Mouse (Mus musculus): ENCODE data around the gene Srrm1.
"Not testable (repeated sequence)": the region's sequence is repeated elsewhere in the genome, so short reads cannot be mapped to it uniquely, and the experiment has no call there.

Gene Srrm1

GRCm38 (mm10) chr4:135354751-135355150 lies 1.6 kb upstream of the Srrm1 start:
- DNase-seq (ENCODE audit: extremely low spot score, low read depth, low spot score) = not testable (repeated sequence)

DNA sequence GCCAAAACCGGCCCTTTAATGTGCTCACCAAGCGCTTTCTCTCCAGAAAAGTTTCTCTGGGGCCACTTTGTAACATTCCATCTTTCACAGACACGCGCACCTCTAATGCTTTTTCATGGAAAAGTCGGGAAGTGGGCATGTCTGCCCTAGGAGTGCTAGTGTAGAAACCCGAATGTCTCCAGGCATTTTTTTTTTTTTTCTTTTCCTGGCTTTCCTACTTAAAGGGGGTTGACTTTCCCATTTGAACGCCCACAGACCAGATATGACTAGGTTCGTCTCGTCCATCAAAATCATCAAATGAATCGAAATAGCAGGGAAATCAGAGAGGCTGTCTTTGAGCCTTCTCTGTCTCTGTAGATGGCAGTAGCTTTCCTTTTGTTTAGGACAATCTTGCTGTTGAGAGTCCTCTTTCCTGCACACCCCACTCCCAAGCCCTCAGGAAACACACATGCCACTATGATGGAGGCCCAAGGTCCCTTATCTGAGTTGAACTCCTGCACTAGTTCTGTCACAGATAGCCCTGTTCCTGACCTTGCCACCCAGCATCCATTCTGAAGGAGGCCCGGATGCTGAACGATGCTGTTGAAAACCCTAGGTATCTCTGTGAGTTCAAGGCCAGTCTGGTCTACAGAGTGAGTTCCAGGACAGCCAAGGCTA lies 801 bp upstream of the Srrm1 start:
- no peak for DNase-seq (ENCODE audit: extremely low spot score, low read depth, low spot score)

- DNase-seq (ENCODE audit: extremely low spot score, low read depth, low spot score) = no peak
These were observed 625 bp downstream of the Srrm1 start for GRCm38 (mm10) chr4:135352326-135353065.

DNA sequence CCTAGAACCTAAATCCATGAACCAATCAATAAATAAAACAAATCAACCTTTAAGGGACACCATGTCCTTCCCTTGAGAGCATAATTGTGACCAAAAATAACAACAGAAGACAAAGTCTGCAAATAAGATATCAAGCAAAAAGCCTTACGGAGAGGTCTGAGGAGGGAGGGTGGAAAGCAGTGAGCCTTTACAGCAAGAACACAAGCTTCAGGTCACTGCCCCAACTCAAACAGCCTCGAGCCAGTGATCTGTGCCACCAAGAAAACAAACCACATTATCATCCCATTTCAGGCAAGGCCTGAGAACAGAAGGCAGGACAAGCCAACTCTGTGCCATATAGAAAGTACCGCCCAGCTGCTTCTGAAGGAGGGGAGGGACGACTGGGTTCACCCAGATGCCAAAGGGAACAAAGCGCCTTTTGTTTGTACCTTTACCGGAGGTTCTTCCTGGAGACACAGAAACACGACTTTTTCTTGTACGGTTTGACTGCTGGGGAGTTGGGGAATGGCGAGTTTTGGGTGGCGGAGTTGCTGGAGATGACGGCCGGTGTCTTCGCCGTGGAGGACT lies 15.7 kb downstream of the Srrm1 start:
- no peak for DNase-seq (ENCODE audit: extremely low spot score, low read depth, low spot score)

DNA sequence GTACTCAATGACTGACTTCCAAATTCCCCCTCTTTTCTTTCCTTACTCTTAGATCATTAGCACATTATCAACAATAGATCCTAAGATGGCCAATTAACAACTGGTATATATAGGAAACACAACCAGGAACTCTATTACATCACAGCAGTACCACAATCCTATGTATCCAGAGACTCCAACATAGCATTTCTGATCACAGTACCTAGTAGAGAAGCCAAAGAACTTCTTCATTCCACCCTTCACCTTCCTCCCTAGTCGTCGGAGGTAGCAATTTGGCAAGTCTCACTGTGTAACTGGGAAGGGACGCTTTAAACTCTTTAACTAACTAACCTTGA lies 17.1 kb downstream of the Srrm1 start:
- DNase-seq (ENCODE audit: extremely low spot score, low read depth, low spot score) = no peak

GRCm38 (mm10) chr4:135335327-135336022 lies 17.6 kb downstream of the Srrm1 start:
- no peak for DNase-seq (ENCODE audit: extremely low spot score, low read depth, low spot score)

GRCm38 (mm10) chr4:135326469-135326868 lies 26.7 kb downstream of the Srrm1 start:
- DNase-seq (ENCODE audit: extremely low spot score, low read depth, low spot score) = no peak

- DNase-seq (ENCODE audit: extremely low spot score, low read depth, low spot score) = no peak
These were observed 27.1 kb downstream of the Srrm1 start for GRCm38 (mm10) chr4:135326046-135326445.

- no peak for DNase-seq (ENCODE audit: extremely low spot score, low read depth, low spot score)
These were observed 30.1 kb downstream of the Srrm1 start for GRCm38 (mm10) chr4:135323021-135323420.

GRCm38 (mm10) chr4:135317966-135318365 lies 35.2 kb downstream of the Srrm1 start:
- DNase-seq (ENCODE audit: extremely low spot score, low read depth, low spot score) = peak; percentile 46

- DNase-seq (ENCODE audit: extremely low spot score, low read depth, low spot score) = no peak
These were observed 35.6 kb downstream of the Srrm1 start for GRCm38 (mm10) chr4:135317539-135317938.

GRCm38 (mm10) chr4:135315287-135315686 lies 37.8 kb downstream of the Srrm1 start:
- DNase-seq (ENCODE audit: extremely low spot score, low read depth, low spot score) = no peak

DNA sequence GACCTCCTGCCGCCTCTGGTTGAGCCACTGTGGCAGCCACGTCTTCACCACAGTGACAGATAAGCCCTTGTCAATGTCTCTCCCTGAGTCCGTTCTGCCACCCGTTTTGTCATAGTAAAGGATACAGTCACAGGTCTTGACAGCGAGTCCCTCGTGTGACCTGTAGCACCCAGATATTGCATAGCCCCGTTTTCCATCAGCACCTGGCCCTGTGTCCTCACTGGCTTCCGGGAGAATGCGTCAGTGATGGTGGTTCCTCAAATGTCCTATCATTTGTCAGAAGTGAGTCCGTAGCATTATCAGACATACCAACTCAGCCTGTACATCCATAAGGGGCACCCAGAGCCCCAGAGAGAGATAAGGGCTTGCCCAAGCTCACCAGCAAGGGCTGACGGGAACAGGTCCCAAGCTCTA lies 38.7 kb downstream of the Srrm1 start:
- DNase-seq (ENCODE audit: extremely low spot score, low read depth, low spot score) = no peak

GRCm38 (mm10) chr4:135313761-135314241 lies 39.3 kb downstream of the Srrm1 start:
- no peak for DNase-seq (ENCODE audit: extremely low spot score, low read depth, low spot score)

DNA sequence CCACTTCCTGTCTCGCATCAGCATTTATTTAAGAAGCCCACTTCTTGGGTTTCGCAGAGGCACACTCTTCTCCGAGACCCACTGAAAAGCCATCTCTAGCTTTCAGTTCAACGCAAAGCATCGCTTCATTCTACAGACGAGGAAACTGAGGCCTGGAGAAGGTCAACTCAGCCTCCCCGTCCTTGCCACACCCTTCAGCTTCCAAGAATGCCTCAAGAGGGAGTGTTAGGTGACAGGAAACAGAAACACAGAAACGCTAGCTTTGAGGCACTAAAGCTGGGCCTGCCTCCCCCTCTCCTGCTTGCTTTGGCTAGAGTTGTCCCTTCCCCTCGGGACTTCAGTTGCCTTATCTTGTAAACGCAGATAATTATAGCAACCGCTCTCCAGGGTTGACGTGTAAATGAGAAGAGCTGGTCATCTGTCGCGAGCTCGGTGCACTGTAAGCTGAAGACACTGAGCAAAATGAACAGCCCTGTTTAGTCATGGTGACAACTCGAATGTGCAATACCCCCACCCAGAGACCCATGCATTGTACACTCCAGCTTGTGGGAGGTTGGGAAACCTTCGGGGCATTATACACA lies 39.9 kb downstream of the Srrm1 start:
- DNase-seq (ENCODE audit: extremely low spot score, low read depth, low spot score) = no peak

DNA sequence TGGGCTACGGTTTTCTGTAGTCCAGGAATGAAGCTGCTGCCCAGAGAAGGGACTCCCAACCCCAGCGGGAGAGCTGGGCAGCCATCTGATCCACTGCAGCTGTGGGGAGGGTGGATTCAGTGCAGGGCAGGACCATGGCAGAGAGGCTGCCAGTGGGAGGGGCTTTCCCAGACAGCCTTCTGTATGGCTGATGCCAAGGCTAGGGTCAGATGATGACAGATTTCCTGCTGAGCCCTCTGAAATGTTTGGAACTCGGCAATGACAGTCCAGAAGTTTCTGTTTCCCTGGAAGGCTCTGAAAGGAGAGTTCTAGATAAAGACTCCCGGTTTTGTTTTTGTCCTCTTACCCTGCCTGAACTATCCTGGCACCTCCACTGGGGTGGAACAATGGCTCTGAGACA lies 40.4 kb downstream of the Srrm1 start:
- no peak for DNase-seq (ENCODE audit: extremely low spot score, low read depth, low spot score)

DNA sequence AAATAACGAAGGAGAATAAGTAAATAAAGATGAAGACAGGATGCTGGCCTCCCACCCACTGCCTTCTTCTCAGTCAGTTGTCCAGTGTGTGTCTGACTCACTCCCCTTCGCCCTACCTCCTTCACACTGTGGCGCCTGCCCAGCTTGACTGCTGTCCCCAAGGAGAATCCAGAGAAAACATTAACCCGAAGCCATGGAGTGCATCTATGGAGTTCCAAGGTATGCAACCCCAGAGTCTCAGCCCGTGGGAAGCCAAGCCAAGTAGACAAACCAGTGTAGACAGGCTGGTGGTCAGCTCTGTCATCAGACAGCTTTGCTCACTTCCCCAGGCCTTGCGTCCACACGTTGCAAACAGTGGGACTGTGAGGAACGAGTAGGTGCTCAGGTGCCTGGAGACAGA lies 42.8 kb downstream of the Srrm1 start:
- DNase-seq (ENCODE audit: extremely low spot score, low read depth, low spot score) = no peak

DNA sequence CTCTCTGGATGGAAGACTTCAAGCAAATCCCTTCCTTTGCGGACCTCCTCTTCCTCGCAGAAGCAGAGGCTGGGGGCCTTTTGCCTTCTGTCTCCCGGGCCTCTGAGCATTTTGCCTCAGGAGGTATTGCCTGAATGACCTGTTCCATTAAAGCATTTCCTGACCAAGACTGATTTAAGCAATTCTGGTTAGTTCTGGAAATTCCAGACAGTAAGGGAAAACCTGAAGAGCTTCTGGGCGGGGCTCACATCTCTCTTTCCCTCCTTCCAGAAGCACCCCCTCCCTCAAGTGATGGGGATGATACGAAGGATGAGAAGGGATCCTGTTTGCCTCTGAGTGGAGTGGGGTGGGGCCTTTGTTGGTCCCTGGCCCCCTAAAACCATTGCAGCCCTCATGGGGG lies 43.4 kb downstream of the Srrm1 start:
- DNase-seq (ENCODE audit: extremely low spot score, low read depth, low spot score) = no peak

GRCm38 (mm10) chr4:135309112-135309659 lies 43.9 kb downstream of the Srrm1 start:
- DNase-seq (ENCODE audit: extremely low spot score, low read depth, low spot score) = no peak

- no peak for DNase-seq (ENCODE audit: extremely low spot score, low read depth, low spot score)
These were observed 46.0 kb downstream of the Srrm1 start for GRCm38 (mm10) chr4:135306971-135307632.

All from hindlimb bud, embryonic 11.5 days (tissue).